Mouse (Mus musculus) mouse embryonic stem cell (cell line): ENCODE results near the gene Ccdc57.

ENCODE experiments used
- in situ Hi-C, 2 experiments: fragments of 300-500 bp; cut with MboI; formaldehyde crosslinking; loops; 1 replicate in 1 of 2; 3 replicates in 1 of 2; pipeline ENCODE4 v1.14.3; 2019 to 2020; ENCODE audit warnings: low sequenced_read_pairs in 2 of 2, low pct_unique_long_range_greater_than_20kb in 1 of 2, mixed read lengths in 1 of 2; ENCODE audit not compliant: unreplicated experiment in 1 of 2

Ccdc57 gene

GRCm38 (mm10) chr11:120916477-120916876 lies 16.2 kb downstream of the Ccdc57 start:
- in situ Hi-C loops = no loop called here

GRCm38 (mm10) chr11:120913796-120914195 lies 18.9 kb downstream of the Ccdc57 start:
- in situ Hi-C loops = no loop called here

GRCm38 (mm10) chr11:120905430-120905873 lies 27.2 kb downstream of the Ccdc57 start:
- in situ Hi-C loops = loop anchor here in 1 of 2 experiments (10.0 kb wide), 2 partner anchors 139 to 181 kb away; partner anchors contain the start of genes Dcxr and Rac3

- in situ Hi-C loops = loop anchor here in 1 of 2 experiments (10.0 kb wide), 2 partner anchors 140 to 180 kb away; partner anchors contain the start of genes Dcxr and Rac3
Observed at GRCm38 (mm10) chr11:120904561-120904960, 28.1 kb downstream of the Ccdc57 start.

- in situ Hi-C loops = loop anchor here in 1 of 2 experiments (10.0 kb wide), 2 partner anchors 141 to 179 kb away; partner anchors contain the start of genes Dcxr and Rac3
Observed at GRCm38 (mm10) chr11:120903159-120903850, 29.4 kb downstream of the Ccdc57 start.

GRCm38 (mm10) chr11:120902487-120903142 lies 30.1 kb downstream of the Ccdc57 start:
- in situ Hi-C loops = loop anchor here in 1 of 2 experiments (10.0 kb wide), 2 partner anchors 142 to 178 kb away; partner anchors contain the start of genes Dcxr and Rac3

- in situ Hi-C loops = loop anchor here in 1 of 2 experiments (10.0 kb wide), 2 partner anchors 143 to 177 kb away; partner anchors contain the start of genes Dcxr and Rac3
Observed at GRCm38 (mm10) chr11:120901729-120902486, 30.8 kb downstream of the Ccdc57 start.

GRCm38 (mm10) chr11:120900276-120901244 lies 32.1 kb downstream of the Ccdc57 start:
- in situ Hi-C loops = loop anchor here in 1 of 2 experiments (10.0 kb wide), 2 partner anchors 144 to 176 kb away; partner anchors contain the start of genes Dcxr and Rac3

- in situ Hi-C loops = no loop called here
Observed at GRCm38 (mm10) chr11:120898114-120898548, 34.5 kb downstream of the Ccdc57 start.

GRCm38 (mm10) chr11:120895441-120895840 lies 37.2 kb downstream of the Ccdc57 start:
- in situ Hi-C loops = no loop called here

- in situ Hi-C loops = no loop called here
Observed at GRCm38 (mm10) chr11:120894397-120894796, 38.3 kb downstream of the Ccdc57 start.

- in situ Hi-C loops = no loop called here
Observed at GRCm38 (mm10) chr11:120889216-120889615, 43.5 kb downstream of the Ccdc57 start.

GRCm38 (mm10) chr11:120888718-120889117 lies 44.0 kb downstream of the Ccdc57 start:
- in situ Hi-C loops = no loop called here

GRCm38 (mm10) chr11:120887502-120887901 lies 45.2 kb downstream of the Ccdc57 start:
- in situ Hi-C loops = no loop called here

GRCm38 (mm10) chr11:120886462-120886861 lies 46.2 kb downstream of the Ccdc57 start:
- in situ Hi-C loops = no loop called here

- in situ Hi-C loops = no loop called here
Observed at GRCm38 (mm10) chr11:120883601-120884000, 49.1 kb downstream of the Ccdc57 start.

GRCm38 (mm10) chr11:120882931-120883330 lies 49.7 kb downstream of the Ccdc57 start:
- in situ Hi-C loops = no loop called here
